Mouse (Mus musculus) hindbrain, embryonic 16.5 days (tissue): ENCODE measurements around the gene Arl4c. TPM values are rescaled to one million over a fixed set of nuclear protein-coding genes. Genes with fewer than 3 reads are reported as not detected.

ENCODE experiments used
- ATAC-seq: fragments of 200-750 bp; cut with Nextera tagmentation; 2 replicates; pipeline ENCODE4 v1.8.0; 2017; ENCODE audit warnings: moderate TSS enrichment, moderate library complexity
- H3K27ac ChIP-seq: fragments of 300-500 bp; sonication (generic); 2 replicates; pipeline ENCODE4 v1.5.1; 2014; ENCODE audit warnings: low read depth, mild to moderate bottlenecking, control low read depth, low read length, moderate library complexity
- H3K27me3 ChIP-seq: fragments of 300-500 bp; sonication (generic); replicated peaks from 2 replicates; pipeline ENCODE4 v1.6.1; 2014; ENCODE audit warnings: low read length; ENCODE audit not compliant: control insufficient read depth, insufficient read depth
- H3K36me3 ChIP-seq: fragments of 300-500 bp; sonication (generic); 2 replicates; pipeline ENCODE4 v1.6.1; 2014; ENCODE audit warnings: mild to moderate bottlenecking, low read length, moderate library complexity, mixed read lengths; ENCODE audit not compliant: control insufficient read depth, insufficient read depth
- H3K4me1 ChIP-seq: fragments of 300-500 bp; sonication (generic); 2 replicates; pipeline ENCODE4 v1.6.1; 2014; ENCODE audit warnings: low read depth, low read length; ENCODE audit not compliant: control insufficient read depth, insufficient read depth
- H3K4me2 ChIP-seq: fragments of 300-500 bp; sonication (generic); 2 replicates; pipeline ENCODE4 v1.6.1; 2014; ENCODE audit warnings: mild to moderate bottlenecking, low read length, control low read depth, moderate library complexity
- H3K4me3 ChIP-seq: fragments of 300-500 bp; sonication (generic); 2 replicates; pipeline ENCODE4 v1.5.1; 2014; ENCODE audit warnings: mild to moderate bottlenecking, low read length, control low read depth, moderate library complexity
- H3K9ac ChIP-seq: fragments of 300-500 bp; sonication (generic); 2 replicates; pipeline ENCODE4 v1.6.1; 2014; ENCODE audit warnings: low read depth, mild to moderate bottlenecking, control low read depth, low read length, moderate library complexity
- H3K9me3 ChIP-seq: fragments of 300-500 bp; sonication (generic); 2 replicates; pipeline ENCODE4 v1.6.1; 2014; ENCODE audit warnings: mild to moderate bottlenecking, low read length, moderate library complexity; ENCODE audit not compliant: control insufficient read depth
- WGBS: fragments of 180-500 bp; shearing (Covaris S2); extraction: QIAGEN DNeasy Blood & Tissue Kit; methylation state at CpG from one replicate; pipeline ENCODE4 v1.1.7; 2014; 5-methylcytosine and 5-hydroxymethylcytosine counted together
- polyA plus RNA-seq: library from polyadenylated mRNA; unstranded; fragments of >200 nt; fragmentation: Nextera tagmentation; extraction: Ambion mirVana; gene quantifications from 2 replicates; pipeline ENCODE4 v1.2.1, GENCODE M21; 2015

Arl4c gene
- polyA plus RNA-seq, 1 experiment from 2014 or later, result 37.7 TPM

GRCm38 (mm10) chr1:88698131-88698530, 3.9 kb downstream of the Arl4c start:
- Histone ChIP-seq H3K9ac (peak overlapping the region; percentile 47; the same call in 1 of the 2 replicates), H3K9me3 (no peaks in the 10 kb centered on the region), H3K27ac (no peak overlapping the region), H3K4me3 (peak overlapping the region; percentile 94), H3K27me3 (no peaks in the 10 kb centered on the region), H3K4me1 (peaks cover 19% of the 10 kb centered on the region), H3K36me3 (peaks cover 2% of the 10 kb centered on the region; the same call in 1 of the 2 replicates), H3K4me2 (peak overlapping the region; percentile 89)
- 72% methylated on average over 6 of the region's 6 CpGs for WGBS
- no peak for ATAC-seq

- Histone ChIP-seq H3K4me1 (peaks cover 14% of the 10 kb centered on the region), H3K4me3 (no peak overlapping the region), H3K9me3 (no peaks in the 10 kb centered on the region), H3K4me2 (no peak overlapping the region), H3K36me3 (peaks cover 2% of the 10 kb centered on the region; the same call in 1 of the 2 replicates), H3K27me3 (no peaks in the 10 kb centered on the region), H3K9ac (no peak overlapping the region), H3K27ac (no peak overlapping the region)
- WGBS, result 66% methylated on average over 4 of the region's 4 CpGs
- no peak for ATAC-seq
Observed at GRCm38 (mm10) chr1:88696408-88696807, 5.6 kb downstream of the Arl4c start.

- Histone ChIP-seq H3K4me1 (peaks cover 14% of the 10 kb centered on the region), H3K27ac (no peak overlapping the region), H3K9ac (no peak overlapping the region), H3K9me3 (no peaks in the 10 kb centered on the region), H3K27me3 (no peaks in the 10 kb centered on the region), H3K36me3 (peaks cover 2% of the 10 kb centered on the region; the same call in 1 of the 2 replicates), H3K4me2 (no peak overlapping the region), H3K4me3 (no peak overlapping the region)
- no peak for ATAC-seq
- WGBS, result 88% methylated on average over 10 of the region's 10 CpGs
Observed at GRCm38 (mm10) chr1:88694353-88694752, 7.7 kb downstream of the Arl4c start.

GRCm38 (mm10) chr1:88692293-88692827, 9.7 kb downstream of the Arl4c start:
- no peaks in the 10 kb centered on the region for H3K27me3 ChIP-seq
- H3K36me3 ChIP-seq, result no peaks in the 10 kb centered on the region
- H3K4me2 ChIP-seq, result no peak overlapping the region
- 81% methylated on average over 2 of the region's 2 CpGs for WGBS
- H3K9ac ChIP-seq, result no peak overlapping the region
- no peaks in the 10 kb centered on the region for H3K9me3 ChIP-seq
- peaks cover 1% of the 10 kb centered on the region for H3K4me1 ChIP-seq
- no peak overlapping the region for H3K27ac ChIP-seq
- no peak overlapping the region for H3K4me3 ChIP-seq
- ATAC-seq, result no peak

GRCm38 (mm10) chr1:88690601-88691000, 11.4 kb downstream of the Arl4c start:
- Histone ChIP-seq H3K9ac (no peak overlapping the region), H3K36me3 (no peaks in the 10 kb centered on the region), H3K27ac (no peak overlapping the region), H3K4me3 (no peak overlapping the region), H3K4me1 (no peaks in the 10 kb centered on the region), H3K4me2 (no peak overlapping the region), H3K9me3 (no peaks in the 10 kb centered on the region), H3K27me3 (no peaks in the 10 kb centered on the region)
- 89% methylated on average over 6 of the region's 6 CpGs for WGBS
- no peak for ATAC-seq

- no peak overlapping the region for H3K4me3 ChIP-seq
- H3K27me3 ChIP-seq, result no peaks in the 10 kb centered on the region
- H3K9ac ChIP-seq, result no peak overlapping the region
- no peak overlapping the region for H3K27ac ChIP-seq
- H3K4me2 ChIP-seq, result no peak overlapping the region
- H3K36me3 ChIP-seq, result no peaks in the 10 kb centered on the region
- no peaks in the 10 kb centered on the region for H3K4me1 ChIP-seq
- H3K9me3 ChIP-seq, result no peaks in the 10 kb centered on the region
- WGBS, result 93% methylated on average over 1 of the region's 1 CpGs
- ATAC-seq, result no peak
Observed at GRCm38 (mm10) chr1:88684765-88685164, 17.3 kb downstream of the Arl4c start.

- 96% methylated on average over 4 of the region's 4 CpGs for WGBS
- H3K9ac ChIP-seq, result no peak overlapping the region
- H3K4me2 ChIP-seq, result no peak overlapping the region
- no peaks in the 10 kb centered on the region for H3K27me3 ChIP-seq
- no peak overlapping the region for H3K27ac ChIP-seq
- no peaks in the 10 kb centered on the region for H3K4me1 ChIP-seq
- H3K36me3 ChIP-seq, result no peaks in the 10 kb centered on the region
- H3K4me3 ChIP-seq, result no peak overlapping the region
- no peak for ATAC-seq
- H3K9me3 ChIP-seq, result no peaks in the 10 kb centered on the region
Observed at GRCm38 (mm10) chr1:88681596-88681995, 20.4 kb downstream of the Arl4c start.

- ATAC-seq, result no peak
- H3K9ac ChIP-seq, result no peak overlapping the region
- H3K9me3 ChIP-seq, result no peaks in the 10 kb centered on the region
- WGBS, result 75% methylated on average over 3 of the region's 3 CpGs
- H3K4me3 ChIP-seq, result no peak overlapping the region
- H3K4me1 ChIP-seq, result no peaks in the 10 kb centered on the region
- H3K36me3 ChIP-seq, result no peaks in the 10 kb centered on the region
- no peak overlapping the region for H3K27ac ChIP-seq
- H3K27me3 ChIP-seq, result no peaks in the 10 kb centered on the region
- no peak overlapping the region for H3K4me2 ChIP-seq
Observed at GRCm38 (mm10) chr1:88680804-88681203, 21.2 kb downstream of the Arl4c start.

- no peak for ATAC-seq
- Histone ChIP-seq H3K4me3 (no peak overlapping the region), H3K36me3 (no peaks in the 10 kb centered on the region), H3K9ac (no peak overlapping the region), H3K4me1 (no peaks in the 10 kb centered on the region), H3K9me3 (no peaks in the 10 kb centered on the region), H3K27me3 (no peaks in the 10 kb centered on the region), H3K27ac (no peak overlapping the region), H3K4me2 (no peak overlapping the region)
- WGBS, result 33% methylated on average over 3 of the region's 3 CpGs
Observed at GRCm38 (mm10) chr1:88678231-88678739, 23.7 kb downstream of the Arl4c start.
